Mouse (Mus musculus): ENCODE measurements around the gene Fam104a.

GRCm38 (mm10) chr11:113618672-113619419, 65.1 kb downstream of the Fam104a start, which contains the start of gene Sstr2:
- no peak for TF ChIP-seq USF2 (IDR thresholded peaks at IDR 0.05; ENCODE audit: borderline replicate concordance in 1 of 2, insufficient read depth in 1 of 2, low read depth in 1 of 2, low read length in 2 of 2)
- peak; percentile 27 to 45; a peak in 2 of 4 replicates for TF ChIP-seq POLR2A (IDR thresholded peaks at IDR 0.05; ENCODE audit: control insufficient read depth in 1 of 2, insufficient read depth in 1 of 2, low read depth in 1 of 2, low read length in 2 of 2, poor library complexity in 1 of 2)
- peak in 1 of 3 experiments; percentile 13; a peak in 1 of 6 replicates for TF ChIP-seq CTCF (IDR thresholded peaks at IDR 0.05 in 2 of 3, conservative IDR thresholded peaks at IDR 0.05 in 1 of 3; ENCODE audit: control insufficient read depth in 1 of 3, insufficient read depth in 1 of 3, low read depth in 2 of 3, low read length in 3 of 3, poor library complexity in 1 of 3, severe bottlenecking in 1 of 3)
- no peak for TF ChIP-seq MEF2A (IDR thresholded peaks at IDR 0.05; ENCODE audit: extremely low read depth, insufficient replicate concordance, low read depth, low read length, poor library complexity, severe bottlenecking)
- no peak for TF ChIP-seq USF1 (IDR thresholded peaks at IDR 0.05; ENCODE audit: low read depth, low read length)
- no peak for TF ChIP-seq RCOR1 (IDR thresholded peaks at IDR 0.05; ENCODE audit: low read depth, low read length)
- no peak for TF ChIP-seq MYB (IDR thresholded peaks at IDR 0.05; ENCODE audit: low read depth, low read length)
- no peak for TF ChIP-seq ZMIZ1 (IDR thresholded peaks at IDR 0.05; ENCODE audit: low read depth, low read length)

Data from MEL (cell line).